Mouse (Mus musculus) cerebellum, postnatal 10 days (tissue): ENCODE measurements at regions not wholly inside any gene's neighbourhood (a gene's known extent, or its start where the extent isn't known, plus 50 kb on each side); places are given as distances from the start of the nearest gene placed in this dataset.
A peak's percentile ranks its signal among the peaks of the same experiment; 100 is the strongest.

Experiments used
- DNase-seq, 2 experiments: peaks; one replicate each; pipeline ENCODE4 v3.0.0; 2021; ENCODE audit warnings: mixed read lengths in 2 of 2

- DNase-seq = no peak
Measured at GRCm38 (mm10) chr1:60665329-60665728, 51.3 kb upstream of the Cd28 start.

DNA sequence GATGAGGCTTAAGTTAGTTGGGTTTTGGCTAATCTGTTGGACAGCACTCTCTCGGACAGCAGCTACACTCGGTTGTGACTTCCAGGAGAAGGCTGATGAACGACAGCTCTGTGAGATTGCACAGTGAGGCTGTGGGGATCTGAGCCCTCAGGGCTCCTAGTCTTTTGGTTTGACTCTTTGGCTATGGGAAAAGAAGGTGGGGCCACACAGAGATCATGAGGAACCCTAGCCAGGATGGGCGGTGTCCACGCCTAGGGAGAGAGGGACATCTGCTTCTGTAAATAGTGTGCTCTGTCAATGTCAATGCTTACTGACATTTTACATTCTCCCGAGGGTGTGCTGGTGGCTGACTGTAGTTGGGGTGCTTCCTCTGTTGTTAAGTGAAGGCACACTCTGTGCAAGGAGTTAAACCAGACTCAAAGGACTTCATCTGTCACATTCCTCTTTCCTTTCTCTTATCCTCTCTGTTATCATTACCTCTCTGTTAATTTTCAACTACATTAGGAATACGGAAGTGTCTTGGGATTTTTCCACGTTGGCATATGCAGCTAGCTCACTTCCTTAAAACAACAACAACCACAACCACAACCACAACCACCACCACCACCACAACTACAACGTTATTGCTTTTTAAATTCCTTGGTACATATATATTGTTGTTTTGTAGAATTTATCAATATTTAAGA lies 54.2 kb upstream of the Cd28 start:
- DNase-seq = peak in 1 of 2 experiments; percentile 21

GRCm38 (mm10) chr1:60661857-60662256 lies 54.7 kb upstream of the Cd28 start:
- DNase-seq = no peak

DNA sequence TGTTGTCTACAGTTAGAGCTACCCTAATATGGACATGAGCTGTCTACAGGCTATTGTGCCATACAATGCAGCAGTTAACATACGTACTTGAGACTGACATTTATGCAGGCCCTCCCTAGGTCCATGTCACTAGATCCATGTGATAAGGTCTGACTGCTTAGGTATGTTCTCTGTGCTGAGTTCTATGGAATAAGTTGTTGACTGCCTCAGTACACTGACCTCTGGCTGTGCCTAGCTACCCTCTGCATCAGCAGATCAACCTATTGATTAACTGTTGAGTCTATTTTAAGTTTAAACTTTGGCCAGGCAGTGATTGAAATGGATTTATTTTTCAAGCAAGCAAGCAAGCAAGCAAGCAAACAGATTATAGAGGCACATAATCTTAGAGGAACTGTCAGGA lies 57.0 kb upstream of the Cd28 start:
- no peak for DNase-seq

- no peak for DNase-seq
Measured at GRCm38 (mm10) chr1:60659041-60659440, 57.6 kb upstream of the Cd28 start.

GRCm38 (mm10) chr1:60658383-60658782 lies 58.2 kb upstream of the Cd28 start:
- no peak for DNase-seq

DNA sequence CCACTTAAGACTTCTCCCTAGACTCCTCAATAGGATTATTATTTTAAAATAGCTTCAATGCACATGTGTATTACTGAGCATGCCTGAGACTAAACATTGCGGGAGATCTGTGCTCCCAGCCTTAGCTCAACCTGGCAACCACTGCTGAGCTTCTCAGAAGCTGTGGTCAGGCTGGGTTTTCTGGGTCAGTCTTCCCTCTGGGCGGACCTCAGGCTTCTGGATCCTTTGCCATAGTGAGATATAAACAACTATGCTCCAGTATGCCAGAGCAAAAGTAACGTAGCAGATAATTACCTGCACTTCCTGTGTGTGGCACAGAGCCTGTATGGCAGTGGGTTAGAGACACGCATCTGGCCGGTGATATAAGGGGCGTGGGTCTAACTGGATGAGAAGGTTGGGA lies 59.1 kb upstream of the Cd28 start:
- DNase-seq = no peak

- DNase-seq = no peak
Measured at GRCm38 (mm10) chr1:60656976-60657375, 59.6 kb upstream of the Cd28 start.

GRCm38 (mm10) chr1:60655691-60656595 lies 60.7 kb upstream of the Cd28 start:
- peak in 1 of 2 experiments; percentile 10 for DNase-seq

DNA sequence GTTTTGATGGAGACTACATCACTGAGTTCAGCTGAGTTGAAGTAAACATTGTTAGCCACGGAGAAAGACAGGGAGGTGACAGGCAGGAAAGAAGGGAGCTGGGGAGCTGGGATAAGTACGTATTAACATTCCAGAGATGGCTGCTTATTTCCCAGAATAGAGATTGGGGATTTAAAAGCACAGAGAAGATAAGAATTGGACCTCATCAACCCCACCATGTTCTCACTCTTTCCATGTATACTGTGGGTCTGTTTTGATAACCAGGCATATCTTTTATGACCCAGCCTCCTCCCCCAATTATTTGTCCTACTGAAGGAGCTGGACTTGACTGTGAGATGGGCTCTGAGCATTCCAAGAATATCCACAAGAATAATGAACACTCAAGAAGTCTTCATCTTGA lies 61.4 kb upstream of the Cd28 start:
- DNase-seq = no peak

DNA sequence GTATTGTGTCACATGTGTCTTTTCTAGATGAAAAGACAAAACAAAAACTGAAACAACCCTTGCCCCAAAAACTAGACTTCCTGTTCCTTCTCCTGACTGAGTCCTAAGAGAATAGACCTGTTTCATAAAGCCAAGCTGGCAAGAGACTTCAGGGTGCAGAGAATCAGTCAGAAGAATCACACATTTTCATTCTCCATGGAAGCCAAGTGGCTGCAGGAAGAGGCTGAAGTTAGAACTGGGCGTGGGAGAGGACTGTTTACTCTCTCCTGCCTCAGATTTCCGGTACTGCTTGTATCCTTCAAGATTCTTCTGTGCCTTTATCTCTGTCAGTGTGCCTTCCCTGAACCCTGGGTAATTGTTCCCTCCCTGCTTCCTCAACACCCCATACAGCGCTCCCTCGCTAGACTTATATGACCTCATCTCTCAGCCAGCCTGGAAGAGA lies 64.0 kb upstream of the Cd28 start:
- DNase-seq = no peak

- DNase-seq = no peak
Measured at GRCm38 (mm10) chr1:60650158-60650557, 66.4 kb upstream of the Cd28 start.

DNA sequence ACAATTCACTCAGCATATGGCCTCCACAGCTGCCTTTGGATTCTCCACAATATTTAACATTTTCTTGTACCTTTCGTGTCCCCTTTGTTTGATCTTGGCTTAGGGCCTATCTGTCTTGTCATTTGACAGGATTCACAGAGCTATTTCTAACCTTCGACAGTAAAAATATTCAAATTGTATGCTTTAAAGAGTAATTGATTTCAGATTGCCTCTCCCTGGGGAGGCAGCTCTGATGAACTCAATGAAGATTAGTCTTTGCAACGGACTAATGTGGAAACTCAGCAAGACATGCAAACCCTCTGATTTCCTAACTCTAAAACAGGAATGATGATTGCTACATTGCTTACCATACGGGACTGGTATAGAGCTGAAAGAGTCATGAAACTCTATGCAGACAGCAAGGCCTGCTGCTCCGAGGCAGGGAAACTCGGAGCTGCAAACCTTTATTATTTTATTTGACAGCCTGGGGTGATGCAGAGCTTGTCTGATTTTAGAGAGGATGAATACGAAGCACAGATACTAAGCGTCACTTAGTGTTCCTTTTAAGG lies 67.2 kb upstream of the Cd28 start:
- DNase-seq = no peak

DNA sequence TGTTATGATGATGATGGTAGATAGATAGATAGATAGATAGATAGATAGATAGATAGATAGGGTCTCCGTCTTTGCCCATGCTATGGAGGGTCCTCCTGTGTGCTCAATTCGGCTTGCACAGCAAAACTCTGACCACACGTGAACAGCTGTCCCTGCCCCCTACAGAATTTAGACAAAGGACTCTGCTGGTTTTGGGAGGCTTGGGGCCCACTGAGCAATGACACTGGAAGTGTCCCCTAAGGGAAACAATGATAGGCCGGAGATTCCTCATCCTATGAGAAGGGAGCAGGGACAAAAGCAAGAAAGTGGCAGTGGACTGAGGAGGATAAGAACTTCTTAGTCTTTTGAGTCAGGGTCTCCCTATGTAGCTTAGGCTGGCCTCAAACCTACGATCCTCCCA lies 69.8 kb upstream of the Cd28 start:
- DNase-seq = no peak

DNA sequence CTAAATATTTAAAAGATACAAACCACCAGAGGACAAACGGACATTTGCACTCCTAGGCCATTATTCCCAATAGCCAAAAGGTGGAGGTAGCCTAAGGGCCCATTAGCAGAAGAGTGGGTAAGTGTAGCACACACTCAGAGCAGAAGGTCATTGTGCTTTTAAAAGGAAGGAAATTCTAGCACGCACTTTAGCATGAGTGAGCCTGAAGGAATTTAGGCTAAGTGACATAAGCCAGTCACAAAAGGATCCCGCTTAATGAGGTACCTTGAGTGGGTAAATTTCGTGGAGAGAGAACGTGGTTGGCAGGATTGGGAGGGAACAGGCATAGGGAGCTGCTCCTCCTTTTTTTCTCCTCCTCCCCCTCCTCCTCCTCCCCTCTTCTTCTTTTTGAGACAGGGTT lies 70.4 kb upstream of the Cd28 start:
- no peak for DNase-seq

DNA sequence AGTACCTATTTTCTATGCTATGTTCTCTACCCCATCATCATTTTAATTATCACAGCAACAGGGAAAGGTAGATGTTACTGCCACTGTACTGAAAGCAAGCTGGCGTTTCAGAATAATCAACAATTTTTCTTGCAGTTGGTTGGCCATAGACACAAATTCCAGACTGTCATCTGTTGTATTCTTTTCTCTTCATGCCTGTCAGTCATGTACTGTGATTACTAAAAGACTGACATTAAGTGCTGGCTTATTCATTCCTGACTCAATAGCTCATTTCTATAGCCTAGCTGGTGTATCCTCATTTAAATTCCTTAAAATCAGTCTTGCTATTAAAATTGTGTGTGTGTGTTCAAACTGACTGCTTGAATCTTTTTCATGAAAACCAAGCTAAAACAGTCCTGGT lies 71.4 kb upstream of the Cd28 start:
- DNase-seq = no peak

DNA sequence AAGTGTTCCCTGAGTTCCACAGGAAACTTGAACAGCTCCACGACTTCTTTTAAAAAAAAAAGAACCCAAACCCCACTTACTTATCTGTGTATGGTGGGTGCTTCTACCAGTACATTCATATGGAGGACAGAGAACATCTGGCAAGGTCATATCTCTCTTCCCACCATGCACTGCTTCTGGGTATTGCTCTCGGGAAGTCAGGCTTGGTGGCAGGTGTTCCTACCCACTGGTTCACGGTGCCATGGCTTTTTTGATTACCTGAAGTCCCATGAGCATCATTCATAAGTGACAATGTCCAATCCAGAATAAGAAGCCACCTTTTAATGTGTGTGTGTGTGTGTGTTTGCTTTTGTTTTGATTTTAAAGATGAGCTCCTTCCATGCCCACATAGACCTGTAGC lies 73.8 kb upstream of the Cd28 start:
- DNase-seq = no peak

DNA sequence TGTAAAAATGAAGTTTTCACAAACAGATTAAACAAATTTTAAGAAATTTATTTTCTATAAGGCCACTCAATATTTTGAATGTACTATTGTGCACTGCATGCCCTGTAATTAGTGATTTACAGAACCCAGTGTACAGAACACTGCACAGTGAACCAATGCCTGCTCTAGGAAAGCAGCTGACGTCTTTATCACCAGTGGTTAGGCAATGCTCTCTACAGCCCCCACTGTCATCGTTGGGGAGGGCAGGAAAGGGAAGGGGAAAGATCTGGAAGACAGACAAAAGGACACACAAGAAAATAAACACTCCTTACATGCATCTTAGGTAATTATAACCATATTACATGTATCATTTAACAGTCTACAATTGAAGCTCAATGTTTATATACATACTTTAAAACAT lies 74.4 kb upstream of the Cd28 start:
- no peak for DNase-seq

GRCm38 (mm10) chr1:60641324-60641764 lies 74.4 kb upstream of the Raph1 start:
- no peak for DNase-seq

DNA sequence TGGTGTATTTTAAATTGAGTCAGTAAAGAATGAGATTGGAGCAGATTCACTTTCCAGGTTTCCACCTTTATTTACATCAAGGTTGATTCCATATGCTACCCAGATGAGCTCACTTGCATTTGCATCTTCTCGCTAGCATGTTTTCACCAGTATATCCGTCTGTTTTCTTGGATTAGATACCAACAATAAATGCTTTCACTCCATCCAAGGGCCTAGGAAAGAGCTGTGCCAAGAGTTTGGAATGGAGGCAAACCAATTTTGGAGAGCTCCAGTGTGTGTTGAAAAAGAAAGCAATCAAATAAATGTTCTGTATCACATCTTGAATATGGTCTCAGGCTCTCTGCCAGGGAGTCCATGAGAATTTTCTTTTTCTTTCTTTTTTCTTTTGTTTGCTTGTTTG lies 72.6 kb upstream of the Raph1 start:
- no peak for DNase-seq

- DNase-seq = no peak
Measured at GRCm38 (mm10) chr1:60639059-60639458, 72.2 kb upstream of the Raph1 start.

DNA sequence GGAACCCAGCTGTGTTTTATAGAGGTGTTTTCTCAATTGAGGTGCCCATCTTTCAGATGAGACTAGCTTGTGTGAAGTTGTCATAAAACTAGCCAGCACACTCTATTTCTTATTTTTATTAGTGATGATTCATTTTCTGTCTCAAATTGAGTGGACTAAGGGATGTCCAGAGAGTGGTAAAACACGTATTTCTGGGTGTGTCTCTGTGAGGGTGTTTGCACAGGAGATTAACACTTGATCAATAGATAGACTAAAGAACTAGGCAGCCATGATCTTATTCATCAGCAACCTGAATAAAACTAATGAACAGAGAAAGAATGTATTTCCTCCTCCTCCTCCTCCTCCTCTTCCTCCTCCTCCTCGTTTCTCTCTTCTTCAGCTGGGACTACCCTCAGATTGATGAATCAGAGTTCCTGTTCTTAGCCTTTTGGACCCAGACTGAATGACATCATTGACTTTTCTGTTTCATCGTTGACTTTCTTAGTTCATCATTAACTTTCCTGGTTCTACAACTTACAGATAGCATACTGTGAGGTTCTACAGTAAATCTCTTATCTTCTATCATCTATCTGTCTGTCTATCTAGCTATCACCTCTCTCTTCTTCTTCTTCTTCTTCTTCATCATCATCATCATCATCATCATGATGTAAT lies 70.0 kb upstream of the Raph1 start:
- no peak for DNase-seq

- no peak for DNase-seq
Measured at GRCm38 (mm10) chr1:60627786-60628453, 61.0 kb upstream of the Raph1 start.
